Mouse (Mus musculus) liver, embryonic 11.5 days (tissue): ENCODE data around the gene Pdgfra. TPM values are rescaled to one million over a fixed set of nuclear protein-coding genes. Genes with fewer than 3 reads are reported as not detected.

ENCODE experiments used
- ATAC-seq: fragments of 200-750 bp; cut with Nextera tagmentation; replicated peaks from 2 replicates; pipeline ENCODE4 v1.8.0; 2017; ENCODE audit warnings: moderate number of reproducible peaks, mild to moderate bottlenecking, moderate TSS enrichment, moderate library complexity; ENCODE audit not compliant: low FRiP score
- DNase-seq: peaks from one replicate; pipeline ENCODE4 v3.0.0-alpha.2; 2017; ENCODE audit warnings: low spot score
- H3K27ac ChIP-seq: fragments of 300-500 bp; sonication (generic); 2 replicates; pipeline ENCODE4 v1.5.1; 2014; ENCODE audit warnings: mild to moderate bottlenecking, low read depth, low read length, control low read depth
- H3K27me3 ChIP-seq: fragments of 300-500 bp; sonication (generic); replicated peaks from 2 replicates; pipeline ENCODE4 v1.6.1; 2014; ENCODE audit warnings: low read length, mixed read lengths; ENCODE audit not compliant: control insufficient read depth, insufficient read depth
- H3K36me3 ChIP-seq: fragments of 300-500 bp; sonication (generic); 2 replicates; pipeline ENCODE4 v1.6.1; 2014; ENCODE audit warnings: mild to moderate bottlenecking, low read length, moderate library complexity, mixed read lengths; ENCODE audit not compliant: control insufficient read depth, insufficient read depth
- H3K4me1 ChIP-seq: fragments of 300-500 bp; sonication (generic); replicated peaks from 2 replicates; pipeline ENCODE4 v1.6.1; 2014; ENCODE audit warnings: low read length, mixed read lengths; ENCODE audit not compliant: control insufficient read depth, insufficient read depth
- H3K4me2 ChIP-seq: fragments of 300-500 bp; sonication (generic); 2 replicates; pipeline ENCODE4 v1.6.1; 2014; ENCODE audit warnings: mild to moderate bottlenecking, control low read depth, moderate library complexity
- H3K4me3 ChIP-seq: fragments of 300-500 bp; sonication (generic); 2 replicates; pipeline ENCODE4 v1.5.1; 2014; ENCODE audit warnings: low read depth, low read length, control low read depth
- H3K9ac ChIP-seq: fragments of 300-500 bp; sonication (generic); 2 replicates; pipeline ENCODE4 v1.6.1; 2014; ENCODE audit warnings: low read depth, low read length, control low read depth
- H3K9me3 ChIP-seq: fragments of 300-500 bp; sonication (generic); 2 replicates; pipeline ENCODE4 v1.6.1; 2016; ENCODE audit warnings: low read length, inconsistent platforms, mixed read lengths; ENCODE audit not compliant: control insufficient read depth
- WGBS: fragments of 180-500 bp; shearing (Covaris S2); extraction: QIAGEN DNeasy Blood & Tissue Kit; methylation state at CpG from one replicate; pipeline ENCODE4 v1.1.7; 2014; 5-methylcytosine and 5-hydroxymethylcytosine counted together
- polyA plus RNA-seq: library from polyadenylated mRNA; unstranded; fragments of >200 nt; fragmentation: Nextera tagmentation; extraction: Ambion mirVana; gene quantifications from 2 replicates; pipeline ENCODE4 v1.2.1, GENCODE M21; 2014

The Pdgfra gene
- polyA plus RNA-seq, 1 experiment from 2014 or later: 21.9 TPM

DNA sequence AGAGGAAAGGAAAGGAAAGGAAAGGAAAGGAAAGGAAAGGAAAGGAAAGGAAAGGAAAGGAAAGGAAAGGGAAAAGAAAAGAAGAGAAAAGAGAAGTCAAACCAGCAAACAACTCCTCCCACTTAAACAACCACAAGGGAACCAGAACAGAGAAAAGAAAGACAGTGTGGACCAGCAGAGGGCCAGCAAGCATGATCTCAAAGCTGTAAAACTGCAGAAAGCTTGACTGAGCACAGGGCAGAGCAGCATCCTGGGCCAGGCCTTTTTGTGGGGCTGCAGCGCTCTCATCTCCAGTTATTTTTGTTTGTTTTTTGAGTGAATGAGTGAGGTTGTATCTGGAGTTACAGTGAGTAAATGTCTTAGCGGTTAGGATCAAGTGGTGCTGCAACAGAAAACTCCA lies 6.8 kb upstream of the Pdgfra start:
- Histone ChIP-seq H3K4me1 (no peaks in the 10 kb centered on the region; the same call in 1 of the 2 replicates), H3K36me3 (no peaks in the 10 kb centered on the region), H3K27ac (no peak overlapping the region), H3K4me3 (no peak overlapping the region), H3K9ac (no peak overlapping the region), H3K27me3 (peaks cover 60% of the 10 kb centered on the region), H3K9me3 (no peaks in the 10 kb centered on the region), H3K4me2 (no peak overlapping the region)
- DNase-seq (no peak), ATAC-seq (no peak)
- 65% methylated on average over 2 of the region's 2 CpGs for WGBS

GRCm38 (mm10) chr5:75146469-75146868 lies 5.6 kb upstream of the Pdgfra start:
- no peak overlapping the region for H3K27ac ChIP-seq
- no peak overlapping the region for H3K4me2 ChIP-seq
- DNase-seq: no peak
- no peaks in the 10 kb centered on the region for H3K36me3 ChIP-seq
- H3K4me1 ChIP-seq: no peaks in the 10 kb centered on the region; the same call in 1 of the 2 replicates
- ATAC-seq: no peak
- H3K9ac ChIP-seq: no peak overlapping the region
- WGBS: 53% methylated on average over 1 of the region's 1 CpGs
- H3K9me3 ChIP-seq: no peaks in the 10 kb centered on the region
- peaks cover 71% of the 10 kb centered on the region for H3K27me3 ChIP-seq
- H3K4me3 ChIP-seq: no peak overlapping the region

- H3K4me3 ChIP-seq: peak overlapping the region; percentile 3; the same call in 1 of the 2 replicates
- DNase-seq (peak; percentile 56), ATAC-seq (no peak)
- H3K27ac ChIP-seq: no peak overlapping the region
- H3K4me1 ChIP-seq: no peaks in the 10 kb centered on the region; the same call in 1 of the 2 replicates
- peak overlapping the region; percentile 36 for H3K4me2 ChIP-seq
- WGBS: 4% methylated on average over 30 of the region's 30 CpGs
- no peak overlapping the region for H3K9ac ChIP-seq
- H3K27me3 ChIP-seq: peaks cover 89% of the 10 kb centered on the region
- no peaks in the 10 kb centered on the region for H3K9me3 ChIP-seq
- H3K36me3 ChIP-seq: no peaks in the 10 kb centered on the region
Observed at GRCm38 (mm10) chr5:75148343-75149127, 3.6 kb upstream of the Pdgfra start.

GRCm38 (mm10) chr5:75149380-75149779 lies 2.7 kb upstream of the Pdgfra start:
- DNase-seq (no peak), ATAC-seq (no peak)
- Histone ChIP-seq H3K36me3 (no peaks in the 10 kb centered on the region), H3K9ac (no peak overlapping the region), H3K4me3 (no peak overlapping the region), H3K27ac (peak overlapping the region; percentile 25; the same call in 1 of the 2 replicates), H3K27me3 (peaks cover 89% of the 10 kb centered on the region), H3K4me2 (peak overlapping the region; percentile 40), H3K4me1 (no peaks in the 10 kb centered on the region; the same call in 1 of the 2 replicates), H3K9me3 (no peaks in the 10 kb centered on the region)
- 5% methylated on average over 10 of the region's 10 CpGs for WGBS

DNA sequence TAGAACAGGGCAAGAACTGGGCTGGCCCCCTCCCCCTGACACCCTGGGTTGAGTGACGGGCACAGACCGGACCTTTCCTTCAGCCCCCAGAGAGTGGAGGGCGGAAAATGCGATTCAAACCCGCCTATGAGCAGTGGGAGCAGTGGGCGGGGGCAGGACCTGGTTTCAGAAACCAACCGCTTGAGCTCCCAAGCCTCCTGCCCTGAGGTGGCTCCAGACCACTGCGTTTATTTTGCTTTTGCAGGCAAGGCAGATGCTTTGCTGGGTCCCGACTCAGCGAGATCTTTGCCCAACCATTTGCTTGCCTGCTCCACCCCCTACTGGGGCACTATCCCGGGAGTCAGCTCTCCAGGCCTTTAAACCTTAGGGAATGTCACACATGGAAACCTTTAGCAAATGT lies 2.2 kb upstream of the Pdgfra start:
- ATAC-seq (no peak), DNase-seq (no peak)
- Histone ChIP-seq H3K27me3 (peaks cover 91% of the 10 kb centered on the region), H3K9ac (no peak overlapping the region), H3K27ac (peak overlapping the region; percentile 25; the same call in 1 of the 2 replicates), H3K9me3 (no peaks in the 10 kb centered on the region), H3K4me2 (peak overlapping the region; percentile 40), H3K4me1 (no peaks in the 10 kb centered on the region; the same call in none of the 2 replicates), H3K36me3 (no peaks in the 10 kb centered on the region), H3K4me3 (no peak overlapping the region)
- 1% methylated on average over 10 of the region's 11 CpGs for WGBS

GRCm38 (mm10) chr5:75150341-75150981 lies 1.6 kb upstream of the Pdgfra start:
- WGBS: 2% methylated on average over 23 of the region's 23 CpGs

DNA sequence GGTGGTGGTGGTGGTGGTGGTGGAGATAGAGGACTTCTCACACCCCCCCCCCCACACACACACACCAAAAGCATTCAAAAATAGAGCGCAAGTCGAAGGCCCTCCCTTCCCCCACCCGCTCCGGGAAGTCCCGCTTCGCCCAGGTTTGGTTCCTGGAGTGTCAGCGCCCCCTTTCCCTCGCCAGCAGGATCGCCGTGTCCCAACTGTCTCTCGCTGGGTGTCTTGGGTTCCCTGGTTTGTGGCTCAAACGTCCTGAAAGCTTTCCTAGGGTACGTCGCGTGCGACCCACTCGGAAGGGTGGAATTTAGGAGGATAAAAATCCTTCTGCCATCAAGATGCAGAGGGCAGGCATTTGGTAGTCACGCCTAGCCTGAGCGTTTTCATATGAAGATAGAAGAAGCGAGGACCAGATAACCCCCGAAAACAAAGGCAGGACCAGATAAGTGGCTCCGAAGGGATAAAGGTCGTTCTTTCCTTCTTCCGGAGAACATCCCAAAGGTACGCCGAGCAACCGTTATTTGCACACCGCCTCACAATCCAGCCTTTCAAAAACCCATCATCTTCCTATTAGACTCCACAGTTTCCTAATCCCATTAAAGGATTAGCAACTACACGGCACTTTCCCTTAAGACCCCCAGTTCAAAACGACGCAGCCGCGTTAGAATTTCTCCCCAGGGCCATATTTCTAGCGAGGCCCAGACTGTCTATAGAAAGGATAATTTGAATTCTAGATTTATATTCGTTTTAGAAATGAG lies 769 bp upstream of the Pdgfra start:
- peaks cover 98% of the 10 kb centered on the region for H3K27me3 ChIP-seq
- no peaks in the 10 kb centered on the region for H3K36me3 ChIP-seq
- no peak overlapping the region for H3K9ac ChIP-seq
- H3K4me1 ChIP-seq: no peaks in the 10 kb centered on the region; the same call in none of the 2 replicates
- H3K4me2 ChIP-seq: peak overlapping the region; percentile 52
- H3K4me3 ChIP-seq: peak overlapping the region; percentile 30
- no peak overlapping the region; the same call in 1 of the 2 replicates for H3K27ac ChIP-seq
- ATAC-seq (no peak), DNase-seq (peak; percentile 62)
- H3K9me3 ChIP-seq: no peaks in the 10 kb centered on the region
- WGBS: under 1% methylated on average over 35 of the region's 35 CpGs

More at GRCm38 (mm10) chr5:75150341-75150981, 1.6 kb upstream of the Pdgfra start:
- no peak for ATAC-seq
- no peak overlapping the region for H3K9ac ChIP-seq
- no peaks in the 10 kb centered on the region; the same call in none of the 2 replicates for H3K4me1 ChIP-seq
- no peak overlapping the region for H3K4me3 ChIP-seq
- H3K9me3 ChIP-seq: no peaks in the 10 kb centered on the region
- H3K27me3 ChIP-seq: peaks cover 94% of the 10 kb centered on the region
- H3K27ac ChIP-seq: no peak overlapping the region
- H3K36me3 ChIP-seq: no peaks in the 10 kb centered on the region
- no peak for DNase-seq
- peak overlapping the region; percentile 52 for H3K4me2 ChIP-seq

- H3K27ac ChIP-seq: peak overlapping the region; percentile 81
- peak overlapping the region; percentile 52 for H3K4me3 ChIP-seq
- DNase-seq (peak; percentile 53), ATAC-seq (no peak)
- H3K4me1 ChIP-seq: no peaks in the 10 kb centered on the region; the same call in none of the 2 replicates
- peak overlapping the region; percentile 66 for H3K9ac ChIP-seq
- WGBS: 2% methylated on average over 72 of the region's 72 CpGs
- H3K27me3 ChIP-seq: peaks cover 86% of the 10 kb centered on the region
- no peaks in the 10 kb centered on the region for H3K9me3 ChIP-seq
- H3K4me2 ChIP-seq: peak overlapping the region; percentile 56
- no peaks in the 10 kb centered on the region for H3K36me3 ChIP-seq
Observed at GRCm38 (mm10) chr5:75152791-75153625, 916 bp downstream of the Pdgfra start.
